ENCODE assay signal across 8 mouse cellular contexts in the genomic region with DNA sequence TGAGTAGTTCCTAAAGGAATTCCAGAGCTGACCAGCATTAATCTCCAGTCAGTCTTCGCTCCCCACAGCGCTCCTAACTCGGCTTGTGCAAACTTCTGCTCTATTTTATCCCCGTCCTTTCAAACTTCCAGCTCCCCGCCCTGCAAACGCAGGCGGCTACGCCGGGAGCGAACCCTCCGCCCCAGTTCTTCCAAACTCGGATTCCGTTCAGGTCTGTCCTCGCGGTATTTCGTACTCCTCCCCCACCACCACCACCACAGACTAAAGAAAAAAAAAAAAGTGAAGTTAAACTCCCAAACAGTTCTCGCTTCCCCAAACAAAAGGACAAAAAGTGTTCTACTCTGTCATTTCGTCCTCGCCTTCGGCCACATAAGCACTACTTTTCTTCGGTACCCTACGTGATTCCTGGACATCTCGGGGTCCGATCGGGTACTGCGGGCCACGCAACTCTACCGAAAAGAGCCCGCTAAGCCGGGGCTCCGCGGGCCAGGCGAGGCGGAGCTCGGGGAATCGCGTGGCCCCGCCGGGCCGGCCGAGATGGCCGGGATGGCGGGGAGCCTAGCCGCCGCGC. TPM values are rescaled to one million over a fixed set of nuclear protein-coding genes. Genes with fewer than 3 reads are reported as not detected.
DNase-seq lines count a peak whose midpoint lies in the region; ATAC-seq and TF ChIP-seq lines count a peak whose summit lies in the region.

No protein-coding gene starts in this region.

- TF ChIP-seq CTCF in E14TG2a.4 (conservative IDR thresholded peaks at IDR 0.05; ENCODE audit: low read length) = no peak
- no peak for TF ChIP-seq CTCF in embryonic fibroblast, embryonic 13.5 days (IDR thresholded peaks at IDR 0.05; ENCODE audit: borderline replicate concordance, insufficient read depth, low read length)

- H3K36me3 ChIP-seq in E14TG2a.4 (ENCODE audit: insufficient read depth, low read length) = peaks cover 6% of the 10 kb centered on the region; the same call in 1 of the 2 replicates
- H3K36me3 ChIP-seq in heart, embryonic 15.5 days = no peaks in the 10 kb centered on the region
- no peaks in the 10 kb centered on the region for H3K36me3 ChIP-seq in megakaryocyte, embryonic 14.5 days (replicated peaks; ENCODE audit: low read length)

- no peak for ATAC-seq in heart, embryonic 15.5 days (replicated peaks; ENCODE audit: insufficient number of reproducible peaks, insufficient read depth, low FRiP score, low read depth)
- no peak for ATAC-seq in inflammation-experienced regulatory T-cells, adult 6 months

- H3K4me1 ChIP-seq in E14TG2a.4 (replicated peaks; ENCODE audit: low read depth, low read length) = peaks cover 48% of the 10 kb centered on the region
- no peaks in the 10 kb centered on the region for H3K4me1 ChIP-seq in embryonic fibroblast, embryonic 13.5 days (ENCODE audit: control insufficient read depth, insufficient read depth, low read length)
- H3K4me1 ChIP-seq in heart, embryonic 15.5 days (replicated peaks) = peaks cover 15% of the 10 kb centered on the region
- H3K4me1 ChIP-seq in megakaryocyte, embryonic 14.5 days = peaks cover 32% of the 10 kb centered on the region

- H3K4me2 ChIP-seq in heart, embryonic 15.5 days = peak overlapping the region; percentile 44

- under 1% methylated on average over 46 of the region's 46 CpGs for WGBS in heart, embryonic 15.5 days

- peak overlapping the region; percentile 99 for H3K9ac ChIP-seq in heart, embryonic 15.5 days

- TF ChIP-seq POLR2A in embryonic fibroblast, embryonic 13.5 days (IDR thresholded peaks at IDR 0.05; ENCODE audit: low read depth, low read length) = peak; percentile 61

- no peaks in the 10 kb centered on the region for H3K9me3 ChIP-seq in E14TG2a.4 (ENCODE audit: low read length)
- no peaks in the 10 kb centered on the region for H3K9me3 ChIP-seq in heart, embryonic 15.5 days (replicated peaks)
- no peaks in the 10 kb centered on the region for H3K9me3 ChIP-seq in megakaryocyte, embryonic 14.5 days

- peak; percentile 63 for DNase-seq in adrenal gland, postnatal 25 days
- peak; percentile 75 for DNase-seq in kidney, postnatal 14 days
- DNase-seq in skeletal muscle tissue, adult 2 months (ENCODE audit: low read depth, low spot score) = peak; percentile 65

- H3K4me3 ChIP-seq in E14TG2a.4 (replicated peaks; ENCODE audit: low read length) = peak overlapping the region; percentile 94
- H3K4me3 ChIP-seq in embryonic fibroblast, embryonic 13.5 days (ENCODE audit: insufficient read depth, low read length) = peak overlapping the region; percentile 99
- H3K4me3 ChIP-seq in heart, embryonic 15.5 days = peak overlapping the region; percentile 83
- peak overlapping the region; percentile 97 for H3K4me3 ChIP-seq in megakaryocyte, embryonic 14.5 days (replicated peaks)

- peak overlapping the region; percentile 99 for H3K27ac ChIP-seq in embryonic fibroblast, embryonic 13.5 days (ENCODE audit: insufficient read depth, low read length)
- peak overlapping the region; percentile 99 for H3K27ac ChIP-seq in heart, embryonic 15.5 days

- H3K27me3 ChIP-seq in E14TG2a.4 (ENCODE audit: insufficient read depth, low read length) = no peaks in the 10 kb centered on the region
- H3K27me3 ChIP-seq in heart, embryonic 15.5 days = no peaks in the 10 kb centered on the region
- no peaks in the 10 kb centered on the region for H3K27me3 ChIP-seq in megakaryocyte, embryonic 14.5 days (replicated peaks)

RNA-seq across cellular contexts. Expression of gene Qk, which starts 1.6 kb away (rescaled TPM):
- 189 and 200 TPM in 2 replicates for total RNA-seq in adrenal gland, postnatal 25 days (2021)
- polyA plus RNA-seq in embryonic fibroblast, embryonic 13.5 days (2011; ENCODE audit: insufficient read length, low read depth, missing spikeins) = 216 and 252 TPM in 2 replicates
- 34.3 and 43.3 TPM in 2 replicates for polyA plus RNA-seq in heart, embryonic 15.5 days (2015; fragmentation: Nextera tagmentation; extraction: Ambion mirVana)
- polyA plus RNA-seq in megakaryocyte, embryonic 14.5 days (2012; ENCODE audit: insufficient read depth, low replicate concordance) = 1.2 and 4.0 TPM in 2 replicates
- polyA plus RNA-seq in inflammation-experienced regulatory T-cells, adult 6 months (2017; shearing (Covaris generic)) = 10 to 100 TPM in 2 of 3 experiments, 1 to 10 TPM in 1; 9.6 to 17.0 (median 15.1) TPM
